Mouse (Mus musculus): ENCODE measurements around the gene Capza3. TPM values are rescaled to one million over a fixed set of nuclear protein-coding genes. Genes with fewer than 3 reads are reported as not detected.

The Capza3 gene
- total RNA-seq (2012; rRNA removed) (not detected in 2 replicates), total RNA-seq (2014; rRNA removed) (not detected in 2 replicates), polyA plus RNA-seq (2012; ENCODE audit: insufficient read length, low read depth) (not detected in 2 replicates)

GRCm38 (mm10) chr6:140040952-140041351, at the start of gene Capza3:
Gene Capza3 (plus strand): TSS chr6:140041252.
- dilution Hi-C loops (cut with MboI; ENCODE audit: extremely low pct_ligation_motif_present, extremely low pct_unique_long_range_greater_than_20kb, low sequenced_read_pairs) (no loop called here), in situ Hi-C loops (cut with MboI; ENCODE audit: low pct_ligation_motif_present, low pct_unique_long_range_greater_than_20kb, low sequenced_read_pairs) (no loop called here)
- no peak for TF ChIP-seq MAX (IDR thresholded peaks at IDR 0.05; ENCODE audit: low read length)
- no peak for TF ChIP-seq MAZ (IDR thresholded peaks at IDR 0.05; ENCODE audit: low read depth, low read length)
- TF ChIP-seq NELFE (IDR thresholded peaks at IDR 0.05; ENCODE audit: low read depth, low read length): no peak
- no peak for TF ChIP-seq JUN (IDR thresholded peaks at IDR 0.05; ENCODE audit: insufficient read depth, low read depth, low read length)
- no peak for TF ChIP-seq TCF12 (IDR thresholded peaks at IDR 0.05; ENCODE audit: low read depth, low read length)
- no peak for TF ChIP-seq IRF4 (IDR thresholded peaks at IDR 0.05; ENCODE audit: low read depth, low read length)
- no peak for TF ChIP-seq CHD2 (IDR thresholded peaks at IDR 0.05; ENCODE audit: low read length)
- TF ChIP-seq UBTF (IDR thresholded peaks at IDR 0.05; ENCODE audit: low read depth, low read length): no peak
- no peak for TF ChIP-seq ETS1 (conservative IDR thresholded peaks at IDR 0.05; ENCODE audit: low read depth, low read length)
- TF ChIP-seq MEF2A (IDR thresholded peaks at IDR 0.05; ENCODE audit: borderline replicate concordance, low read depth, low read length): no peak
- no peak for TF ChIP-seq CTCF (conservative IDR thresholded peaks at IDR 0.05 in 1 of 2, IDR thresholded peaks at IDR 0.05 in 1 of 2; ENCODE audit: low read depth in 2 of 2, low read length in 2 of 2)
- TF ChIP-seq TBP (conservative IDR thresholded peaks at IDR 0.05; ENCODE audit: low read depth, low read length): no peak
- no peak for TF ChIP-seq ELF1 (IDR thresholded peaks at IDR 0.05; ENCODE audit: low read depth, low read length)
- TF ChIP-seq BHLHE40 (IDR thresholded peaks at IDR 0.05; ENCODE audit: low read depth, low read length): no peak
- no peak for TF ChIP-seq SMC3 (IDR thresholded peaks at IDR 0.05; ENCODE audit: low read depth, low read length)
- TF ChIP-seq HCFC1 (IDR thresholded peaks at IDR 0.05; ENCODE audit: low read depth, low read length): no peak
- no peak for TF ChIP-seq ZMIZ1 (IDR thresholded peaks at IDR 0.05; ENCODE audit: low read depth, low read length)
- TF ChIP-seq GABPA (IDR thresholded peaks at IDR 0.05; ENCODE audit: insufficient replicate concordance, low read depth, low read length): no peak
- H3K27ac ChIP-seq (ENCODE audit: insufficient read depth, low read depth): no peak within 1 kb of the TSS
- no peaks in the 10 kb centered on the region for H3K36me3 ChIP-seq (replicated peaks in 1 of 2; ENCODE audit: control insufficient read depth in 1 of 2, insufficient read depth in 1 of 2, low read length in 1 of 2)
- DNase-seq (ENCODE audit: extremely low read depth): no peak
- peaks cover 66% of the 10 kb centered on the region for H3K9me3 ChIP-seq (replicated peaks; ENCODE audit: low read length)
- H3K4me1 ChIP-seq (ENCODE audit: control insufficient read depth in 1 of 2, insufficient read depth in 2 of 2): no peaks in the 10 kb centered on the region
- no peak within 1 kb of the TSS for H3K9ac ChIP-seq (ENCODE audit: insufficient read depth, low read depth)
- no peaks in the 10 kb centered on the region for H3K79me2 ChIP-seq (replicated peaks; ENCODE audit: control insufficient read depth, extremely low read depth, insufficient read depth, poor library complexity, severe bottlenecking)
- no peaks in the 10 kb centered on the region for H3K27me3 ChIP-seq (replicated peaks)
- H3K4me2 ChIP-seq (ENCODE audit: insufficient read depth, low read depth, poor library complexity, severe bottlenecking): no peak within 1 kb of the TSS
- no peak within 1 kb of the TSS for H3K4me3 ChIP-seq (replicated peaks in 1 of 3; ENCODE audit: low read depth in 2 of 3, low read length in 2 of 3, poor library complexity in 1 of 3)

GRCm38 (mm10) chr6:140005181-140005580, 35.9 kb upstream of the Capza3 start:
- no peak for DNase-seq (ENCODE audit: extremely low read depth)
- dilution Hi-C loops (cut with MboI; ENCODE audit: extremely low pct_ligation_motif_present, extremely low pct_unique_long_range_greater_than_20kb, low sequenced_read_pairs) (no loop called here), in situ Hi-C loops (cut with MboI; ENCODE audit: low pct_ligation_motif_present, low pct_unique_long_range_greater_than_20kb, low sequenced_read_pairs) (no loop called here)
- Histone ChIP-seq H3K4me3 (replicated peaks in 1 of 3; ENCODE audit: low read depth in 2 of 3, low read length in 2 of 3, poor library complexity in 1 of 3) (no peak overlapping the region), H3K27ac (ENCODE audit: insufficient read depth, low read depth) (no peak overlapping the region), H3K36me3 (replicated peaks in 1 of 2; ENCODE audit: control insufficient read depth in 1 of 2, insufficient read depth in 1 of 2, low read length in 1 of 2) (no peaks in the 10 kb centered on the region), H3K9me3 (replicated peaks; ENCODE audit: low read length) (peaks cover 41% of the 10 kb centered on the region), H3K4me1 (ENCODE audit: control insufficient read depth in 1 of 2, insufficient read depth in 2 of 2) (no peaks in the 10 kb centered on the region), H3K4me2 (ENCODE audit: insufficient read depth, low read depth, poor library complexity, severe bottlenecking) (no peak overlapping the region), H3K27me3 (replicated peaks) (no peaks in the 10 kb centered on the region), H3K9ac (ENCODE audit: insufficient read depth, low read depth) (no peak overlapping the region), H3K79me2 (replicated peaks; ENCODE audit: control insufficient read depth, extremely low read depth, insufficient read depth, poor library complexity, severe bottlenecking) (no peaks in the 10 kb centered on the region)
- TF ChIP-seq UBTF (IDR thresholded peaks at IDR 0.05; ENCODE audit: low read depth, low read length): no peak
- no peak for TF ChIP-seq NELFE (IDR thresholded peaks at IDR 0.05; ENCODE audit: low read depth, low read length)
- no peak for TF ChIP-seq HCFC1 (IDR thresholded peaks at IDR 0.05; ENCODE audit: low read depth, low read length)
- TF ChIP-seq NRF1 (IDR thresholded peaks at IDR 0.05; ENCODE audit: low read depth, low read length): no peak
- TF ChIP-seq IRF4 (IDR thresholded peaks at IDR 0.05; ENCODE audit: low read depth, low read length): no peak
- no peak for TF ChIP-seq ZKSCAN1 (IDR thresholded peaks at IDR 0.05; ENCODE audit: borderline replicate concordance, low read depth, low read length)
- TF ChIP-seq USF1 (IDR thresholded peaks at IDR 0.05; ENCODE audit: low read depth, low read length): no peak
- no peak for TF ChIP-seq MAFK (IDR thresholded peaks at IDR 0.05; ENCODE audit: insufficient replicate concordance, low read length)
- TF ChIP-seq EP300 (IDR thresholded peaks at IDR 0.05; ENCODE audit: low read length): no peak
- TF ChIP-seq RAD21 (IDR thresholded peaks at IDR 0.05; ENCODE audit: low read depth, low read length): no peak
- no peak for TF ChIP-seq BHLHE40 (IDR thresholded peaks at IDR 0.05; ENCODE audit: low read depth, low read length)
- TF ChIP-seq TBP (conservative IDR thresholded peaks at IDR 0.05; ENCODE audit: low read depth, low read length): no peak
- no peak for TF ChIP-seq CHD1 (IDR thresholded peaks at IDR 0.05; ENCODE audit: low read depth, low read length)
- TF ChIP-seq ZMIZ1 (IDR thresholded peaks at IDR 0.05; ENCODE audit: low read depth, low read length): no peak
- TF ChIP-seq TCF12 (IDR thresholded peaks at IDR 0.05; ENCODE audit: low read depth, low read length): no peak
- no peak for TF ChIP-seq E2F4 (IDR thresholded peaks at IDR 0.05; ENCODE audit: insufficient replicate concordance, low read depth, low read length)
- TF ChIP-seq ETS1 (conservative IDR thresholded peaks at IDR 0.05; ENCODE audit: low read depth, low read length): no peak

All from CH12.LX (cell line).